Mouse (Mus musculus): ENCODE measurements around the gene BC049715.
"Not testable (repeated sequence)": the region's sequence is repeated elsewhere in the genome, so short reads cannot be mapped to it uniquely, and the experiment has no call there.

BC049715 gene

DNA sequence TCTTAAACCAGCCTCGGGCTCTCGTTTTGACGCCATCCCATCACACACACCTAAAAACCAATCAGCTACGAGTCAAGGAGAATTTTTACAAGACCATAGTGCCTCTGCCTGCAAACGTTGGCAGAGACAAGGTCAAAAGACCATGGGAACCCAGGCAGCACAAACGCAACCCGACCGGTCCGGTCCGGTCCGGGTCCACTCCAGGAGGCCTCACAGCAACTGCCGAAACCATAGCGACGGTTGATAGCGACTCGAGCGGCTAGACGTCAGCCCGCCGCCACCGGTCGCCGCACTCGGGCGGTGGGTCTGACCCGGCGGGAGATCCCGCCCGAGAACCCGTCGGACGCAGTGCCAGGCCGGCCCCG lies at the start of gene BC049715:
BC049715 (plus strand) TSS at position 111 of the 365 bp plus-strand sequence.
- no peak for DNase-seq (ENCODE audit: low read depth, low spot score)

DNA sequence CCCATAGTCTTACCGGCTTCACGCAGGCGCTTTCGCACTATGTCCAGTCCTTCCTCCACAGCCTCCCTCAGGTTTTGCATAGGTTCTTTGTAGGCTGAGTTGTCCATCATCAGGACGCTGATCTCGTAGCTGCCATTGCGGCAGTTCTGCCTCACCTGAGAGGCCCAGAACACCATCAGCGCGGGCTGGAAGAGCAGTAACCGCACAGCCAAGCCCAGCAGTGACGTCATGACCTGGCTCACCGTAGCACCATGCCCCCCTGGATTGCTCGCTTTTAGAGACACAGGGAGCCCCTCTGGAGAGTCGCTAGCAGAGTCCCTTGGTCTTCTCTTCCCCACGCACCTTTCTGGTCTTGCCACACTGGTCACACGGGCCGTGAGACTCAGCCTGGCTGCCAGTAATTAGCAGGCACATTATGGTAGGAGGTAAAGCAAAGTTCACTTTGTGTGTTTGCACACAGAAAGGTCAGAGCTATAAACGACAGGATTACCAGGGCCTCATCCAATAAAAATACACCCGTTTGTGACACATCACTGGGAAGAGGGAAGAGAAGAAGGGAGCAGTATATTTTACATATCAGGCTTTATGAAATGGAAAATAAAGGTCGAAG lies 45.9 kb upstream of the BC049715 start, which contains the start of gene Gucy2c:
Gucy2c (minus strand) TSS at position 389 of the 610 bp plus-strand sequence.
- DNase-seq (ENCODE audit: low read depth, low spot score), result no peak

DNA sequence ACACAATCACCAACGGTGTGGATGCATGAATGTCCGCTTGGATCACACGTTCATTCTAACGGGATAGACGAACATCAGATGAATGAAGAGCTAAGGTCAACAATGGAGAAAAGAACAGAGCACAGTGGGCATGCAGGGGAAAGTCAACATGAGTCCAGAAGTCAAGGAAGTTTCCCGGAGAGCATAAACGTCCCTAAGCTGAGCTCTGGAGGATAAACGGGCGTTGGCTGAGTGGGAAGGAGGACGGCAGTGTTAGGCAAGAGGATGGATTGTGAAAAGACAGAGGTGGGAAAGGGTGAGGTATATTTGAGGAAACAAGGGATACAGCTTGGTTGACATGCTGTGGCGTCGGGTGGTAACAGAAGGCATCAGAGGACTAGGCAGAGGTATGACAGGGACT lies 45.3 kb upstream of the BC049715 start:
- DNase-seq (ENCODE audit: low read depth, low spot score), result no peak

DNA sequence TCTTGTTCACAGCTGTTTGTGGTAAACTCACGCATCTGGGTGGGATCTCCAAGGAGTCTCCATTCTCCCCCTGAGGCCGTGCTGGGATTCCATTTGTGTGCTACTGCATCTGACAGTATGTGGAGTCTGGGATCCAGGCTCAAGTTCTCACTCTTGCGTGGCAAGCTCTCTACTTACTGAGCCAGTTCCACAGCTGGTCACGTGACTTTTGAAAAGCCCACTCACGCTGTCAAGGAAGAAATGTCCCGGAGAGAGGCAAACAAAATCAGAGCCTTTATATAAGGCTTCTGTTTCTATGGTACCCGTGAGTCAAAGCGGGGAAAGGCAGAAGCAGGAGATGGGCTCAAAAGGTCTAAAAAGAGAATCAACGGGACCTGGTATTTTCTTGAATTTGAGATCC lies 44.7 kb upstream of the BC049715 start:
- DNase-seq (ENCODE audit: low read depth, low spot score), result no peak

DNA sequence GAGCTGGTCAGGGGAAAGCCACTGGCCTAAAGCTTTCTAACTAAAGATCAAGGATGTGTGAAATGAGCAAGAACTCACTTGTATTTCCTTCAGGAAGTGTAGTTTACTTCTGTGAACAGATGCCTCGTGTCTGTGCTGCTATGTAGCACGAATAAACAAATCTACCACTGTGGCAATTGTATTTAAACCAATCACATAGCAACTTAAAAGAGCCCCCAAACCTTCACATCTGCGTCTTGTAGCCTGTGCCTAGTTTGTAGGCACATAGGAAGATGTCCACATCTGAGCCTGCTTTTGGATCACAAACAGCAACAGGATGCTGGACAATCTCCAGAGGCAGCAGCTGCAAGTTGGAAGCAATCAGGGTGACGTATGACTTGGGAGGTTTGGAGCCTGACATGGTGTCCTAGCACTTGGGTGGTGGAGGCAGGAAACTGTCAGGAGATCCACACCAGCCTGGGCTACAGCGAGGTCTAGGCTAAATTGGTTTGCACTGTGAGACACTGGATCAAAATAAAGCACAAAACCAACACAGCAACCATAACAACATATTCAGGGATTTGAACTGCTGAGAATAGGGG lies 37.9 kb upstream of the BC049715 start:
- no peak for DNase-seq (ENCODE audit: low read depth, low spot score)

DNA sequence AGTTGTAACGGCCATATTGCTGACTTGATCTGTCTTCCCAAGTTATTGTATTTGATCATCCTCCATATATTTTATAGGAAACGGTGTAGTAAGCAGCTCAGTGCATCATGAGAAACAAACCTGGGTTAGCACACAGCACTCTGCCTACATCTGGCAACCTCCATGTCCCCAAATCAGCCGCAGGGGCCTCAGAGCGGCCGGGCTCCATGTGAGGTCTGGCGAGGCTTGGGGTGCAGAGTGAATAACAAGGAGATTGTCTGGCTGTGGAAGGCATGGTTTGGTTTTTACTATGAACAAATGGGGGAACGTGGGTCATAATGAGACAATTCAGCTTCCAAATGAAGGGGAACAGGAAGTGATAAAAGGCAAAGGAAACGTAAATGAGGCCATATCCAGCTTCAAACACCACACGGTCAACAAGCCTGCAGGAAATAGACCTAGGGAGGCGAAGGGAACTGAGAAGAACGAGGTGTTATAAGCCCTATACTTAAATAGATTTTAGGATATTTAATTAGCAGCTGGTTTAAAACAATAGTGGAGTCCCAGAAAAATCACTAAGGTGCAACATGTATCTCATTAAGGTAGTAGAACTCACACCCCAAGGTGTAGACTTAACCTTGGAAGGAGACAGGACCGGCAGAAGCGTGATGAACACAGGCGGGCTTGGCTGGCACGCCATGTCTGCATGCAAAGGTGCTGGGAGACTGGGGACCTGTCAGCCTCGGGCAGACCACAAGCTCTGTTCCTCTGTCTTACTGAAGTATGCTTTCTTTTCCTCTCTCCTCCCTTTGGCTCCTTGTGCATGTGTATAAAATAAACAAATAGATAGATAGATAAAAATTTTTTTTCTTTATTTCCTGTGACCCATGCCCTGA lies 34.3 kb upstream of the BC049715 start:
- no peak for DNase-seq (ENCODE audit: low read depth, low spot score)

DNA sequence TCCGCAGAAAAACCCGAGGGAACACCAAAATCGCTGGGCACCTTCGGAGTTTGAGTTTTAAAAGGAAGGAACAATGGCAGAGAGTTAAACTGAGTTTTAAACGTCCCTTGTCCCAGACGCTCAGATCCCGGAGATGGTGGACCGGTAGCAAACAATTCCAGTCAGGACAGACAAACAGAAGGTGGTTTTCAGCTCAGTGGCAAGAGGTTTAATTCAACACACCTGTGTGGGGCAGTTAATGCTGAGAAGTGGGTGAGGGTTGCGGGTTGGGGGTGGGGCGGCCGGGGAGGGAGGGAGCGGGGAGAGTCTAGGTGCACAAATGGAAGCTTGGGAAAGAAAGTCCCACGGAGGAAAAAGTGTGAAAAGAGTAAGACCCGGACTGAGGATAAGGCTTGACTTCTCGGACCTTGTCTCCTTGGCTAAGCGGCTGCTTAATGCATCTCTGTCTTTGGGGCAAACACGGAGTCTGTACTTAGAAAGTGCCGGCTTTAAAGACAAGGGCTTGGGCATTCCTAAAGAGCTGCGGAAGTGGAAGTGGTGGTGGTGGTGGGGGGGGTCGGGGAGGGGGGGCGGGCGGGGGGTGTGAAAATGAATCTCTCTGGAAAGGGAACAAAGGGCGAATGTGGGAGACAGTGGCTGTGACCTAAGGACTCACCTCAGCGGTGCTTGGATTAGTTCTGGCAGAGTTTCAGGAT lies 33.4 kb upstream of the BC049715 start:
- DNase-seq (ENCODE audit: low read depth, low spot score), result no peak

DNA sequence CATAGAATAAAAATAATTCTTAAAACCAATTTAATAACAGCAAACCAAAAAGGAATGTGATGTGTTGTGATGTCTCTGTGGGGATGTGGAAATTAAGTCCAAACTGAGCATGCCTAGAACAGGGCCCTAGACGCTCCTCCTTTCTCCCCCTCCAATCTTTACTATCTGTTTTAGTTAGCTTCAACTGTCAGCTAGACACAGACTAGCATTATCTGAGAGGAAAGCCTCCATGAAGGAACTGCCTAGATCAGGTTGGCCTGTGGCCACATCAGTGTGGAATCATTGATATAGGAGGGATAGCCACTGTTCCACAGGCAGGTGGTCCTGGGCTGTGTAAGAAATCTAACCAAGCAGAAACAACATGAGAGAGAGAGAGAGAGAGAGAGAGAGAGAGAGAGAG lies 32.3 kb upstream of the BC049715 start:
- DNase-seq (ENCODE audit: low read depth, low spot score), result no peak

DNA sequence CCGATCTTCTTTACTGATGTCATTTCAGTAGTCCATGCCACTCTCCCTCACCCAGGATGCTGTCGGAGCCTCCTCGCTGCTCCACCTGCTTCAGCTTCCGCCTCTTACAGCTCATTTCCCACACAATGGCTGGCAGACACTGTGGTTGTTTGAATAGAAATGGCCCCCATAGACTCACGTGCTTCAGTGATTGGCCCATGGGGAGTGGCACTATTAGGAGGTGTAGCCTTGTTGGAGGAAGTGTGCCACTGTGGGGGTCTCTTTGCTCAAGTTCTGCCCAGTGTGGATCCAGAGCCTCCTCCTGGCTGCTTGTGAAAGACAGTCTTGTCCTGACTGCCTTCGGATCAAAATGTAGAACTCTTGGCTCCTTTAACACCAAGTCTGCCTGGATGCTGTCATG lies 31.6 kb upstream of the BC049715 start:
- DNase-seq (ENCODE audit: low read depth, low spot score), result no peak

DNA sequence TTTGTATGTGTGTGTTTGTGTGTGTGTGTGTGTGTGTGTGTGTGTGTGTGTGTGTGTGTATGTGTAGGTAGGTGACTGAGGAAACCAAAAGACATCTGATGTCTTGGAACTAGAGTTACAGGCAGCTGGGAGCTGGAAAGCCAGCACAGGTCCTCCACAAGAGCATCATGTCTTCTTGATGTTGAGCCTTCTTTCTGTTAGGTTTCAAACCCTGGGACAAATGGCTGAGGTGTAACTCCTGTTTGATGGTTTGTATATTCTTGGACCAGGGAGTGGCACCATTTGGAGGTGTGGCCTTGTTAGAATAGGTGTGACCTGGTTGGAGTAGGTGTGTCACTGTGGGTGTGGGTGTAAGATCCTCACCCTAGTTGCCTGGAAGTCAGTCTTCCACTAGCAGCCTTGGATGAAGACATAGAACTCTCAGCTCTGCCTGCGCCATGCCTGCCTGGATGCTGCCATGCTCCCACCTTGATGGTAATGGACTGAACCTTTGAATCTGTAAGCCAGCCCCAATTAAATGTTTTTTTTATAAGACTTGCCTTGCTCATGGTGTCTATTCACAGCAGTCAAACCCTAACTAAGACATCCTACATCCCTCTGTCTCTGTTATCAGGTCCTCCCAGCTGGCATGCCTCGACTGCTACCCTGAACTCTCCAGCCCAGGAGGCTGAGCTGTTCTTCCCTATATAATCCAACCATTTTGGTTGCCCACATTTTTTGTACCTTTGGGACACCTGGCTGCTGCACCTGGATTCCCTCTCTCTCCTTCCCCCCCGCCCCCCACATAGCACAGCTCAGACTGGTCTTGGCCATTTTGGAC lies 29.3 kb upstream of the BC049715 start:
- DNase-seq (ENCODE audit: low read depth, low spot score), result not testable (repeated sequence)

DNA sequence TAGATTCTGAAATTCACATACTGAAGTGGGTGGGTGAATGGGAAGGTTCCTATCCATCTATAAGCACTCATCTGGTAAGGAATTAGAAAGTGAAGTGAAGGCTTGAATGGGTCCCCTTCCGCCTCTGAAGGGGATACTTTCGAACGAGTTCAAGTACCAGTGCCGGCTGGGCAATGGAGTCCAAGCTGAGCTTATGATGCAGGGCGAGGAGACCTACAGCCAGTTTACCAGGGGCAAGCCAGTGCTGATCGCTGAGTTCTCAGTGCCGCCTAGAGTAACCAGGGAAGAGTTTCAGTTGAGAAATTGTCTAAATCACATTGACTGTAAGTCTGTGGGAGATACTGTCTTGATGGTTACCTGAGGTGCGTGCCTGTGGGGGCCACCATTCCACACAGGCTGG lies 26.7 kb upstream of the BC049715 start:
- DNase-seq (ENCODE audit: low read depth, low spot score), result no peak

DNA sequence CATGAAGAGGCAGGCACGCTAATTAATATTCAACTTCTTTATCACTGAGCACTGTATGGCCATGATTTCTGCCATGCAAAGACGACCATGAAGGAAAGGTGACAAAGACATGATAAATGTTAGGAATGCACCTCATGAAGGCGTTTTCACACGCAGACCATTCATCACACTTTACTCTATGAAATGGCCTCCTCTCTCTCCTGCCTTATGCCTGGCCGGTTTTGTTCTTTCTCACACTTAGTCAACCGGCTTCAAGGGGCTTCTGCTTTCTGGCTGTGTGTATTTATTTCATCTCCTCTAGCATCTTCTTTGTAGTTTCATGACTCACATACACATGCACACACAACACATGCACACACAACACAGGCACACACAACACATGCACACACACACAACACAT lies 26.2 kb upstream of the BC049715 start:
- DNase-seq (ENCODE audit: low read depth, low spot score), result no peak

DNA sequence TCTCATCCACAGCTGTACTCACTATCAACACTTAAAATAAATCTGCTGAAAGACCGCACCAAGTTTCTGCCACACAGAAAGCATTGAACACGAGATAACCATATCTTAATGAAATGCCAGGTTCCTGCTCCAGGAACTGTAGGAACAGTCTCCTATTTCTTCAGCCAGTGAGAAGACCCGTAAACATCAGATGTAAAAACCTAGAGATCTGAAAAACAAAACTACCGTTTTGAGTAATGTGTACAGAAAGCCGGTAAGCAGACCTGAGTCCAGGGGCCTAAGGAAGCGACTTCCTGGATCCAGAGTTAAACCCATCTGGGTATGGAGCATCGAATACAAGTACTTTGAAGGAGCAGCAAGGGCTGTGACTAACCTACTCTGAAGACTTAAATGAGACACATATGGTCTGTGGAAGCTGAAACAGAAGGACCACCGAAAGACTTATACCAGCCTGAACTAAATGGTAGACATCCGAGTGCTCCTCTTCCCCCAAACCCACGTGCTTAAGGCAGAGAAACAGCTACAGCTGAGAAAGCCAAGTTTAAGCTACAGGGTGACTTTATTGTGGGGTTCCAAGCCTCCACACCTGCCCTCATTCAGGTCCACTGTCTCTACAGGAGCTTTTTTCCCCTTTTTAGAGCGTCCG lies 24.2 kb upstream of the BC049715 start:
- DNase-seq (ENCODE audit: low read depth, low spot score), result no peak

DNA sequence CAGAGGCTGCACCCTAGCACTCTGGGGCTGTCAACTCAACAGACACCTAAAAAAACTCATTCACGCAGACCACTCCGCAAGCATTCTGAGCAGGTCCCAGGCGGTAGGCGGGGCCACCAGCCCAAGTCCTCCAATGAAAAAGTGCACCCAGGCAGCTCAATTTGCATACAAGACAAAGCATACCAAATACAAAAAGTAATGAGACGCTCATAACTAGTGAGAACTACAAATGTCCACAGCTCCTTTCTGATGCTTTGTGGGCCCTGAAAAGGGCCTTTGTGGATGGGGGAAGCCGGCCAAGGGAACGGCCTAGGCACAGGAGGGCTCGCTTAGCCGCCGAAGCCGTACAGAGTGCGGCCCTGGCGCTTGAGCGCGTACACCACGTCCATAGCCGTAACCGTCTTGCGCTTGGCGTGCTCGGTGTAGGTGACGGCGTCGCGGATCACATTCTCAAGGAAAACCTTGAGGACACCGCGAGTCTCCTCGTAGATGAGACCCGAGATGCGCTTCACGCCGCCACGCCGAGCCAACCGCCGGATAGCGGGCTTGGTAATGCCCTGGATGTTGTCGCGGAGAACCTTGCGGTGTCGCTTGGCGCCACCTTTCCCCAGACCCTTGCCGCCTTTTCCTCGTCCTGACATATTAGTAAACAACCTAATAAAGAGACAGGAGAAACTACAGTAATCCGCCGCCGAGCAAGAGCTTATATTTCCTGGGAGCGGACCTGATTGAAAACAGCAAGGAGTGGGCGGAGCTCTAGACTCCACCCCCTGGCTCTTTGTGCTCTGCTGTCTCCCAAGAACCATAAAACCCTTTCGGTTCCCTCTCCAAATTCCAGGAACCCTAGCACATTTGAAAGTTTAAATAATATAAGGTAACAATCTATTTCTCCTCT lies 23.4 kb upstream of the BC049715 start, which contains the start of gene Hist4h4:
Hist4h4 (minus strand) TSS at position 677 of the 895 bp plus-strand sequence.
- DNase-seq (ENCODE audit: low read depth, low spot score), result peak; percentile 87

DNA sequence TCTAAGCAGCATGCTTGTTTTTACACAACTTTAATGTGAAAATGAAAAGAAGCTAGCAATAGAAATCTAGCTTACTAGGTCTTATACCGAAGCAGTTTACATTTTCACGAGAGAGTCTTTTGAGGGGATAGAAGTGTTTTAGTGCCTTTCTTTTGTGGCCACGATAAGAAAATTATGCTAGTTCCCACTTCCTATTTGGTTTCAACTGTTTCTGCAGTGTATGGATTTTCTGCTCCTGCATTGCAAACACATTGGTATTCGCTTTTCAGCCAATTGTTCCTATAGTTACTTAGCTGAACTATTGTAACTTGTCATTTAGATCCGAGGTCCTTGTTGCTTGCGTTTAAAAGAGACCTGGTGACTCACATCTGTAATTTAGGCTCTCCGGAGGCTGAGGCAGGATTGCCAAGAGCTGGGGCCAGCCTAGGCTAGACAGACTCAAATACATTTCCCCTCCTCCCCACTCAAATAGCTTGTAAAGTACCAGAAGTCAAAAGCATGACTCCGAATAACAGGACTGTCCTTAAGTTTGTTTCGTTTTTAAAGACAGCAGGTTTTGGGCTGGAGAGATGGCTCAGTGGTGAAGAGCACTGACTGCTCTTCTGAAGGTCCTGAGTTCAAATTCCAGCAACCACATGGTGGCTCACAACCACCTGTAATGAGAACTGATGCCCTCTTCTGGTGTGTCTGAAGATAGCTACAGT lies 22.6 kb upstream of the BC049715 start:
- no peak for DNase-seq (ENCODE audit: low read depth, low spot score)

DNA sequence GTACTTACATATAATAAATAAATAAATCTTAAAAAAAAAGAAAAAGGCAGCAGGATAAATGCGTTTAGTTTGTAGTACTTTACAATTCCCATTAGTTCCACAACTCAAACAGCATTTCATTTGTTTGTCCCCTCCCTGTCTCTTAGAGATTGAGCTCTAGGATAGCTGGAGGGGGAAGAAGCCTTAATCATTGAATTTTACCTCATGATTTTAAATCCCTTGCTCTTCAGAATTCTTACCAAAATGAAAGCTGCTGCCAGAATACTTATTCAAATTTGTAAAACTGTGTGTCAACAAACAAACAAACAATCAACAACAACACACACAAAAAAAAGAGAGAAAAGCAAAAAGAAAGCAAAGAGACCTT lies 22.0 kb upstream of the BC049715 start:
- no peak for DNase-seq (ENCODE audit: low read depth, low spot score)

DNA sequence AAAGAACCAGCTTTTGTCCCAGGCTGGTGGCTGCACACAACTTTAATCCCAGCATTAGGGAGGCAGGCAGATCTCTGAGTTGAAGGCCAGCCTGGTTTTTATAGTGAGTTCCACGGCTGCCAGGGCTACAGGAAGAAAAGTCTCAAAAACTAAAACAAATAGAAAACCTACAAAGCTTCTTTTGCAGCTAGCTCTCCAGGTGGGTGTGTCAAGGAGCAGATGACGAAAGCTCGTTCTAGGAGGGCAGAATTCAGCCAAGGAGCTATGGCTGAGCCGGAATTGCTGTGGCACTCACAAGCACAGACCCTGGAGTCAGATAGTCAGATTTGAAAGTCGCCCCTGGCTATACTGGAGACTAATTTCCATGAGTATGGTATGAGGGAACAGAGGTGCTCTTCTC lies 20.6 kb upstream of the BC049715 start:
- no peak for DNase-seq (ENCODE audit: low read depth, low spot score)

DNA sequence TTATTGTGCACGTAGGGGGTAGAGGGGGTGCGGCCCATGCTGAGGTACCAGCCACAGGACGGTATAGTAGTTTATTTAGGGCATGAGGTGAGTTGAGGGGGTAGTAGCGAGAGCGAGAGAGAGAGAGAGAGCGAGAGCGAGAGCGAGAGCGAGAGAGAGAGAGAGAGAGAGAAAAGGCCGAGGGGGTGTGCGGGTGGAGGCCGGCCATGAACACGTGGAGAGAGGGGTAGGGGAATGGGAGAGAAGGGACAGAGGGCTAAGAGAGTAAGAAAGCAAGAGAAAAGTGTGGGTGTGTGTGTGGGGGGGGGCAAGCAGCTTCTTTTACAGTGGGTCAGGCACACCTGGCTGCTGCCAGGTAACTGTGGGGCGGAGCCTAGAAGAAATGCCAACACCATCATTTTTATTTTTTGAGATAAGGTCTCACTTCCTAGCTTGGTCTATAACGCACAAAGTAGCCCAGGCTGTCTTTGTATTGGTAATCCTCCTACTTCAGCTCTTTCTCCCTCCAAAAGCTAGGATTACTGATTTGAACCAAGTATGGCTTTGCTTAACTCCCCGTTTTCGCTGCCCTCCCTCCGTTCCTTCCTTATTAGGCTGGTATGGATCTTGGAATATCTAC lies 19.9 kb upstream of the BC049715 start:
- DNase-seq (ENCODE audit: low read depth, low spot score), result no peak

DNA sequence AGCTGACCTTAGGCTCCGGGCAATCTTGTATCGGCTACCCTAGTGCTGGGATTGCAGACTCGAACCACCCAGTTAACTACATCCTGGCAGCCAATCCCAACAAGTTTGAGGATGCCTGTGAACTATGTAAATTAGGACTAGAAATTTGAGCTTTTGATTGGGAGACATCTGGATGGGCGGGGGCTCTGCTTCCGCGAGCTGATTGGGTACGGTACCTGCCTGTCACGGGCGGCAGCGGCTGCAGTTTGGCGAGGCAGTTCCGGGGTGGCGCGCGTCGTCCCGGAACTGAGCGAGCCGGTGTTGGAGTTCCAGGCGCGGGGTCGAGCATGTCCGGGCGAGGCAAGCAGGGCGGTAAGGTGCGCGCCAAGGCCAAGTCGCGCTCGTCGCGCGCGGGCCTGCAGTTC lies 19.4 kb upstream of the BC049715 start, which contains the start of gene H2afj:
H2afj (plus strand) TSS at position 231 of the 404 bp plus-strand sequence.
- peak; percentile 89 for DNase-seq (ENCODE audit: low read depth, low spot score)

All from retina, postnatal 7 days (tissue).